Mouse (Mus musculus): ENCODE data around the gene Sfmbt1. TPM values are rescaled to one million over a fixed set of nuclear protein-coding genes. Genes with fewer than 3 reads are reported as not detected.

The Sfmbt1 gene
- polyA plus RNA-seq, 1 experiment from 2014 or later = 17.9 TPM

- no peaks in the 10 kb centered on the region for H3K9me3 ChIP-seq (replicated peaks)
- no peaks in the 10 kb centered on the region for H3K27me3 ChIP-seq
- H3K4me2 ChIP-seq (replicated peaks) = no peak overlapping the region
- ATAC-seq (ENCODE audit: low FRiP score) = no peak
- H3K27ac ChIP-seq = no peak overlapping the region
- WGBS = 84% methylated on average over 1 of the region's 1 CpGs
- H3K4me1 ChIP-seq = peaks cover 8% of the 10 kb centered on the region
- H3K36me3 ChIP-seq = no peaks in the 10 kb centered on the region
- H3K9ac ChIP-seq = no peak overlapping the region
- no peak overlapping the region for H3K4me3 ChIP-seq
These were observed 7.2 kb downstream of the Sfmbt1 start for GRCm38 (mm10) chr14:30721850-30722249.

GRCm38 (mm10) chr14:30722406-30722805 is 7.8 kb downstream of the Sfmbt1 start:
- Histone ChIP-seq H3K9me3 (replicated peaks) (no peaks in the 10 kb centered on the region), H3K9ac (no peak overlapping the region), H3K4me3 (no peak overlapping the region), H3K27me3 (no peaks in the 10 kb centered on the region), H3K4me1 (peaks cover 5% of the 10 kb centered on the region), H3K27ac (no peak overlapping the region), H3K4me2 (replicated peaks) (no peak overlapping the region), H3K36me3 (no peaks in the 10 kb centered on the region)
- no peak for ATAC-seq (ENCODE audit: low FRiP score)
- 87% methylated on average over 5 of the region's 5 CpGs for WGBS

- Histone ChIP-seq H3K4me1 (0 out of 2 replicates have a peak, but pooled peaks cover 2% of the 10 kb centered on the region), H3K27me3 (no peaks in the 10 kb centered on the region), H3K4me3 (no peak overlapping the region), H3K4me2 (replicated peaks) (no peak overlapping the region), H3K27ac (no peak overlapping the region), H3K9ac (no peak overlapping the region), H3K9me3 (replicated peaks) (no peaks in the 10 kb centered on the region), H3K36me3 (no peaks in the 10 kb centered on the region)
- no peak for ATAC-seq (ENCODE audit: low FRiP score)
- 95% methylated on average over 3 of the region's 3 CpGs for WGBS
These were observed 17.2 kb downstream of the Sfmbt1 start for GRCm38 (mm10) chr14:30731896-30732295.

- no peak for ATAC-seq (ENCODE audit: low FRiP score)
- Histone ChIP-seq H3K36me3 (no peaks in the 10 kb centered on the region), H3K9ac (no peak overlapping the region), H3K4me2 (replicated peaks) (no peak overlapping the region), H3K4me3 (no peak overlapping the region), H3K27me3 (no peaks in the 10 kb centered on the region), H3K27ac (no peak overlapping the region), H3K9me3 (replicated peaks) (no peaks in the 10 kb centered on the region), H3K4me1 (0 out of 2 replicates have a peak, but pooled peaks cover 2% of the 10 kb centered on the region)
- WGBS = 95% methylated on average over 5 of the region's 5 CpGs
These were observed 20.0 kb downstream of the Sfmbt1 start for GRCm38 (mm10) chr14:30734665-30735064.

- Histone ChIP-seq H3K27me3 (no peaks in the 10 kb centered on the region), H3K27ac (no peak overlapping the region), H3K4me1 (0 out of 2 replicates have a peak, but pooled peaks cover 2% of the 10 kb centered on the region), H3K9me3 (replicated peaks) (no peaks in the 10 kb centered on the region), H3K9ac (no peak overlapping the region), H3K4me2 (replicated peaks) (no peak overlapping the region), H3K36me3 (no peaks in the 10 kb centered on the region), H3K4me3 (no peak overlapping the region)
- WGBS = 85% methylated on average over 3 of the region's 3 CpGs
- ATAC-seq (ENCODE audit: low FRiP score) = no peak
These were observed 21.2 kb downstream of the Sfmbt1 start for GRCm38 (mm10) chr14:30735810-30736209.

- no peak overlapping the region for H3K27ac ChIP-seq
- no peaks in the 10 kb centered on the region for H3K27me3 ChIP-seq
- WGBS = 92% methylated on average over 1 of the region's 1 CpGs
- H3K4me2 ChIP-seq (replicated peaks) = no peak overlapping the region
- H3K9me3 ChIP-seq (replicated peaks) = no peaks in the 10 kb centered on the region
- ATAC-seq (ENCODE audit: low FRiP score) = no peak
- no peaks in the 10 kb centered on the region for H3K36me3 ChIP-seq
- H3K4me3 ChIP-seq = no peak overlapping the region
- H3K4me1 ChIP-seq = 0 out of 2 replicates have a peak, but pooled peaks cover 2% of the 10 kb centered on the region
- no peak overlapping the region for H3K9ac ChIP-seq
These were observed 21.8 kb downstream of the Sfmbt1 start for GRCm38 (mm10) chr14:30736413-30736812.

GRCm38 (mm10) chr14:30743891-30744290 is 29.2 kb downstream of the Sfmbt1 start:
- H3K27me3 ChIP-seq = no peaks in the 10 kb centered on the region
- no peaks in the 10 kb centered on the region for H3K36me3 ChIP-seq
- 86% methylated on average over 3 of the region's 3 CpGs for WGBS
- no peak overlapping the region for H3K4me3 ChIP-seq
- no peak overlapping the region for H3K9ac ChIP-seq
- H3K4me1 ChIP-seq = no peaks in the 10 kb centered on the region
- H3K4me2 ChIP-seq (replicated peaks) = no peak overlapping the region
- H3K9me3 ChIP-seq (replicated peaks) = peaks cover 4% of the 10 kb centered on the region; the same call in 1 of the 2 replicates
- ATAC-seq (ENCODE audit: low FRiP score) = no peak
- H3K27ac ChIP-seq = no peak overlapping the region

- Histone ChIP-seq H3K36me3 (no peaks in the 10 kb centered on the region), H3K27ac (no peak overlapping the region), H3K4me2 (replicated peaks) (no peak overlapping the region), H3K4me3 (no peak overlapping the region), H3K27me3 (no peaks in the 10 kb centered on the region), H3K9me3 (replicated peaks) (peaks cover 4% of the 10 kb centered on the region; the same call in 1 of the 2 replicates), H3K9ac (no peak overlapping the region), H3K4me1 (no peaks in the 10 kb centered on the region)
- no peak for ATAC-seq (ENCODE audit: low FRiP score)
- WGBS = 100% methylated on average over 1 of the region's 1 CpGs
These were observed 31.5 kb downstream of the Sfmbt1 start for GRCm38 (mm10) chr14:30746160-30746559.

- Histone ChIP-seq H3K36me3 (no peaks in the 10 kb centered on the region), H3K9me3 (replicated peaks) (no peaks in the 10 kb centered on the region), H3K27ac (no peak overlapping the region), H3K9ac (no peak overlapping the region), H3K4me1 (no peaks in the 10 kb centered on the region), H3K4me3 (no peak overlapping the region), H3K27me3 (no peaks in the 10 kb centered on the region), H3K4me2 (replicated peaks) (no peak overlapping the region)
- ATAC-seq (ENCODE audit: low FRiP score) = no peak
- WGBS = 95% methylated on average over 3 of the region's 3 CpGs
These were observed 42.6 kb downstream of the Sfmbt1 start for GRCm38 (mm10) chr14:30757239-30757638.

- WGBS = 90% methylated on average over 1 of the region's 1 CpGs
- Histone ChIP-seq H3K4me1 (no peaks in the 10 kb centered on the region), H3K27me3 (no peaks in the 10 kb centered on the region), H3K4me3 (no peak overlapping the region), H3K36me3 (no peaks in the 10 kb centered on the region), H3K9ac (no peak overlapping the region), H3K9me3 (replicated peaks) (no peaks in the 10 kb centered on the region), H3K27ac (no peak overlapping the region), H3K4me2 (replicated peaks) (no peak overlapping the region)
- ATAC-seq (ENCODE audit: low FRiP score) = no peak
These were observed 46.6 kb downstream of the Sfmbt1 start for GRCm38 (mm10) chr14:30761211-30761610.

- no peaks in the 10 kb centered on the region for H3K27me3 ChIP-seq
- no peaks in the 10 kb centered on the region for H3K36me3 ChIP-seq
- H3K9ac ChIP-seq = no peak overlapping the region
- WGBS = 91% methylated on average over 7 of the region's 7 CpGs
- no peaks in the 10 kb centered on the region for H3K4me1 ChIP-seq
- H3K4me3 ChIP-seq = no peak overlapping the region
- H3K4me2 ChIP-seq (replicated peaks) = no peak overlapping the region
- H3K9me3 ChIP-seq (replicated peaks) = no peaks in the 10 kb centered on the region
- H3K27ac ChIP-seq = no peak overlapping the region
- ATAC-seq (ENCODE audit: low FRiP score) = no peak
These were observed 47.7 kb downstream of the Sfmbt1 start for GRCm38 (mm10) chr14:30762131-30762903.

GRCm38 (mm10) chr14:30762904-30763568 is 48.4 kb downstream of the Sfmbt1 start:
- H3K27ac ChIP-seq = no peak overlapping the region
- no peaks in the 10 kb centered on the region for H3K9me3 ChIP-seq (replicated peaks)
- WGBS = 75% methylated on average over 5 of the region's 5 CpGs
- no peaks in the 10 kb centered on the region for H3K27me3 ChIP-seq
- H3K4me2 ChIP-seq (replicated peaks) = no peak overlapping the region
- H3K36me3 ChIP-seq = no peaks in the 10 kb centered on the region
- no peak overlapping the region for H3K9ac ChIP-seq
- no peaks in the 10 kb centered on the region for H3K4me1 ChIP-seq
- ATAC-seq (ENCODE audit: low FRiP score) = no peak
- H3K4me3 ChIP-seq = no peak overlapping the region

Data from hindbrain, embryonic 12.5 days (tissue).